Mouse (Mus musculus) CH12.LX (cell line): ENCODE measurements around the gene Sarnp. TPM values are rescaled to one million over a fixed set of nuclear protein-coding genes. Genes with fewer than 3 reads are reported as not detected.

Experiments
- DNase-seq: peaks from one replicate; pipeline ENCODE4 v3.0.0-alpha.2; 2013; ENCODE audit errors: extremely low read depth
- H3K27ac ChIP-seq: 2 replicates; pipeline ENCODE4 v1.5.1; 2012; ENCODE audit warnings: low read depth, mild to moderate bottlenecking, control low read depth, moderate library complexity; ENCODE audit not compliant: insufficient read depth
- H3K27me3 ChIP-seq: replicated peaks from 2 replicates; pipeline ENCODE3; 2012; ENCODE audit warnings: inconsistent platforms
- H3K36me3 ChIP-seq, 2 experiments: replicated peaks in 1 of 2; 2 replicates each; pipeline versions ENCODE3 to v1.6.1; 2012; ENCODE audit warnings: inconsistent platforms in 1 of 2, low read length in 1 of 2, mild to moderate bottlenecking in 1 of 2, mixed read lengths in 1 of 2, moderate library complexity in 1 of 2; ENCODE audit not compliant: control insufficient read depth in 1 of 2, insufficient read depth in 1 of 2
- H3K4me1 ChIP-seq, 2 experiments: 2 replicates each; pipeline ENCODE4 v1.6.1; 2012; ENCODE audit warnings: inconsistent platforms in 1 of 2, moderate library complexity in 1 of 2; ENCODE audit not compliant: insufficient read depth in 2 of 2, control insufficient read depth in 1 of 2
- H3K4me2 ChIP-seq: 2 replicates; pipeline ENCODE4 v1.6.1; 2012; ENCODE audit warnings: low read depth, mild to moderate bottlenecking, control low read depth; ENCODE audit not compliant: poor library complexity, insufficient read depth, severe bottlenecking
- H3K4me3 ChIP-seq, 3 experiments: fragments of 150-350 bp in 1 of 3; sonication (generic) in 1 of 3; replicated peaks in 1 of 3; 2 replicates each; pipeline versions ENCODE3 to v1.5.1; 2011 to 2012; ENCODE audit warnings: low read depth in 2 of 3, low read length in 2 of 3, mild to moderate bottlenecking in 2 of 3, moderate library complexity in 2 of 3, control low read depth in 1 of 3, improper control_type of control experiment in 1 of 3, inconsistent platforms in 1 of 3, mixed read lengths in 1 of 3; ENCODE audit not compliant: poor library complexity in 1 of 3
- H3K79me2 ChIP-seq: replicated peaks from 2 replicates; pipeline ENCODE4 v1.6.1; 2012; ENCODE audit warnings: mild to moderate bottlenecking, moderate library complexity; ENCODE audit not compliant: control insufficient read depth, poor library complexity, insufficient read depth, severe bottlenecking; ENCODE audit errors: extremely low read depth
- H3K9ac ChIP-seq: 2 replicates; pipeline ENCODE4 v1.6.1; 2012; ENCODE audit warnings: low read depth, mild to moderate bottlenecking, control low read depth, moderate library complexity; ENCODE audit not compliant: insufficient read depth
- H3K9me3 ChIP-seq: replicated peaks from 2 replicates; pipeline ENCODE3; 2012; ENCODE audit warnings: low read length, inconsistent platforms, mixed read lengths
- BHLHE40 ChIP-seq: IDR thresholded peaks from 2 replicates; pipeline ENCODE4 v1.6.1; 2011; ENCODE audit warnings: mild to moderate bottlenecking, low read depth, low read length, improper control_type of control experiment
- CHD1 ChIP-seq: IDR thresholded peaks from 2 replicates; pipeline ENCODE4 v1.6.1; 2012; ENCODE audit warnings: low read depth, low read length, improper control_type of control experiment, inconsistent platforms
- ELF1 ChIP-seq: IDR thresholded peaks from 2 replicates; pipeline ENCODE4 v1.6.1; 2014; ENCODE audit warnings: low read depth, mild to moderate bottlenecking, inconsistent platforms, low read length, improper control_type of control experiment
- EP300 ChIP-seq: IDR thresholded peaks from 2 replicates; pipeline ENCODE4 v1.6.1; 2011; ENCODE audit warnings: low read length, improper control_type of control experiment
- HCFC1 ChIP-seq: IDR thresholded peaks from 2 replicates; pipeline ENCODE4 v1.6.1; 2012; ENCODE audit warnings: low read depth, mild to moderate bottlenecking, inconsistent platforms, low read length, improper control_type of control experiment
- IRF4 ChIP-seq: IDR thresholded peaks from 2 replicates; pipeline ENCODE4 v1.6.1; 2014; ENCODE audit warnings: low read depth, mild to moderate bottlenecking, inconsistent platforms, low read length, improper control_type of control experiment
- JUND ChIP-seq: conservative IDR thresholded peaks from 2 replicates; pipeline ENCODE4 v1.6.1; 2011; ENCODE audit warnings: low read depth, low read length, improper control_type of control experiment
- MAFK ChIP-seq: IDR thresholded peaks from 2 replicates; pipeline ENCODE4 v1.6.1; 2011; ENCODE audit warnings: low read length, improper control_type of control experiment; ENCODE audit not compliant: insufficient replicate concordance
- MXI1 ChIP-seq: IDR thresholded peaks from 2 replicates; pipeline ENCODE4 v1.6.1; 2011; ENCODE audit warnings: mild to moderate bottlenecking, low read depth, low read length, improper control_type of control experiment
- MYC ChIP-seq: IDR thresholded peaks from 2 replicates; pipeline ENCODE4 v1.6.1; 2011; ENCODE audit warnings: low read depth, mild to moderate bottlenecking, improper control_type of control experiment, low read length
- NELFE ChIP-seq: IDR thresholded peaks from 2 replicates; pipeline ENCODE4 v1.6.1; 2011; ENCODE audit warnings: low read depth, low read length, improper control_type of control experiment
- POLR2A ChIP-seq: IDR thresholded peaks from 2 replicates; pipeline ENCODE4 v1.6.1; 2011; ENCODE audit warnings: low read depth, mild to moderate bottlenecking, improper control_type of control experiment, low read length
- POLR2AphosphoS2 ChIP-seq: IDR thresholded peaks from 2 replicates; pipeline ENCODE4 v1.6.1; 2011; ENCODE audit warnings: low read depth, low read length, improper control_type of control experiment
- TBP ChIP-seq: conservative IDR thresholded peaks from 2 replicates; pipeline ENCODE4 v1.6.1; 2011; ENCODE audit warnings: low read depth, low read length, improper control_type of control experiment
- TCF12 ChIP-seq: IDR thresholded peaks from 2 replicates; pipeline ENCODE4 v1.6.1; 2014; ENCODE audit warnings: low read depth, mild to moderate bottlenecking, inconsistent platforms, low read length, improper control_type of control experiment
- UBTF ChIP-seq: IDR thresholded peaks from 2 replicates; pipeline ENCODE4 v1.6.1; 2012; ENCODE audit warnings: low read depth, mild to moderate bottlenecking, inconsistent platforms, low read length, improper control_type of control experiment, moderate library complexity
- USF2 ChIP-seq: conservative IDR thresholded peaks from 2 replicates; pipeline ENCODE4 v1.6.1; 2011; ENCODE audit warnings: low read depth, low read length, improper control_type of control experiment
- ZKSCAN1 ChIP-seq: IDR thresholded peaks from 2 replicates; pipeline ENCODE4 v1.6.1; 2012; ENCODE audit warnings: low read depth, inconsistent platforms, low read length, improper control_type of control experiment, borderline replicate concordance
- dilution Hi-C: fragments of 300-500 bp; cut with MboI; formaldehyde crosslinking; loops from 2 replicates; pipeline ENCODE4 v1.14.3; 2020; ENCODE audit warnings: low sequenced_read_pairs; ENCODE audit not compliant: extremely low pct_unique_long_range_greater_than_20kb, extremely low pct_ligation_motif_present
- in situ Hi-C: fragments of 300-500 bp; cut with MboI; formaldehyde crosslinking; loops from 3 replicates; pipeline ENCODE4 v1.14.3; 2019; ENCODE audit warnings: low sequenced_read_pairs, low pct_ligation_motif_present, low pct_unique_long_range_greater_than_20kb, mixed read lengths
- polyA plus RNA-seq: library from polyadenylated mRNA; unstranded; fragments of >175 nt; gene quantifications from 2 replicates; pipeline ENCODE4 v1.2.1, GENCODE M21; 2012; ENCODE audit warnings: low read depth; ENCODE audit not compliant: insufficient read length
- total RNA-seq, 2 experiments: library from RNA; depleted of rRNA; stranded (reverse); fragments of 300-350 nt in 1 of 2; fragments of >200 nt in 1 of 2; gene quantifications; 2 replicates each; pipeline ENCODE4 v1.2.3; 2012 to 2014

Gene Sarnp
- total and polyA plus RNA-seq, 3 experiments, result 75.4 to 283 (median 170) TPM

GRCm38 (mm10) chr10:128846664-128847063 lies 29.5 kb downstream of the Sarnp start:
- no peak overlapping the region for H3K9ac ChIP-seq
- H3K27me3 ChIP-seq, result no peaks in the 10 kb centered on the region
- no peak overlapping the region for H3K4me3 ChIP-seq
- peaks cover 3% of the 10 kb centered on the region; the same call in 1 of the 2 replicates for H3K79me2 ChIP-seq
- H3K36me3 ChIP-seq, result peaks cover 41 to 89% of the 10 kb centered on the region in 2 experiments
- H3K4me2 ChIP-seq, result no peak overlapping the region
- peaks cover 0 to 14% of the 10 kb centered on the region in 2 experiments; a peak in 2 of 4 replicates for H3K4me1 ChIP-seq
- TF ChIP-seq UBTF, result no peak
- TF ChIP-seq HCFC1, result no peak
- no peak for TF ChIP-seq ZKSCAN1
- no peak for TF ChIP-seq CHD1
- no peak for TF ChIP-seq MXI1
- no peak for TF ChIP-seq MAFK
- no peak for TF ChIP-seq EP300
- in situ Hi-C loops (no loop called here), dilution Hi-C loops (no loop called here)
- no peak overlapping the region for H3K27ac ChIP-seq
- DNase-seq, result no peak
- no peaks in the 10 kb centered on the region for H3K9me3 ChIP-seq

DNA sequence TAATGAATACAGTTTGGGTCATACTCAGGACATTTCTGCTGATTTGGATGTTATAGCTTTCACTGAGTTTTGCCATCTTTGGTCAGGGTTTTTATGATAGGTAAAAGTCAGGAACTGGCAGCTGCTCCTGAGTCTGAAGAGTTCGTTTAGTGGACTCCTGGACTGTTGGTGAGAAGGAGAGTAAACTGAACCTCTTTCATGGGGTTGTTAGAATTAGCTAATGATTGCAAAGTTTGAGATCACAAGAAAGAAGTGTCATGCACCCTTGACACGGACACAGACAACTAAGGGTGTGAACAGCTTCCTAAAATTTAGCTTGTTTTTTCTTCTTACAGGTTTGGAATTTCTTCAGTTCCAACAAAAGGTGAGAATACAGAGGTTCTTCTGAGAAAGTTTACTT lies 31.3 kb downstream of the Sarnp start:
- H3K36me3 ChIP-seq, result peaks cover 28 to 84% of the 10 kb centered on the region in 2 experiments
- H3K27me3 ChIP-seq, result no peaks in the 10 kb centered on the region
- no peak overlapping the region for H3K4me3 ChIP-seq
- TF ChIP-seq POLR2AphosphoS2 (no peak), UBTF (no peak), JUND (no peak), USF2 (no peak), EP300 (no peak), MYC (no peak), TBP (no peak), POLR2A (no peak), ZKSCAN1 (no peak), ELF1 (no peak), TCF12 (no peak), MAFK (no peak), BHLHE40 (no peak), IRF4 (no peak), NELFE (no peak)
- peaks cover 0 to 10% of the 10 kb centered on the region in 2 experiments; a peak in 2 of 4 replicates for H3K4me1 ChIP-seq
- H3K4me2 ChIP-seq, result no peak overlapping the region
- no peak for DNase-seq
- no peaks in the 10 kb centered on the region for H3K9me3 ChIP-seq
- peaks cover 3% of the 10 kb centered on the region; the same call in 1 of the 2 replicates for H3K79me2 ChIP-seq
- in situ Hi-C loops (no loop called here), dilution Hi-C loops (no loop called here)
- no peak overlapping the region for H3K9ac ChIP-seq
- no peak overlapping the region for H3K27ac ChIP-seq
